Mouse (Mus musculus) G1E (cell line): ENCODE measurements around the gene Cdc42se2. TPM values are rescaled to one million over a fixed set of nuclear protein-coding genes. Genes with fewer than 3 reads are reported as not detected.

Experiments
- ATAC-seq: 2 replicates; pipeline ENCODE4 v1.8.0; 2016; ENCODE audit warnings: mild to moderate bottlenecking; ENCODE audit not compliant: insufficient number of reproducible peaks, poor library complexity, low FRiP score, severe bottlenecking; ENCODE audit errors: extremely low read depth
- DNase-seq: peaks from one replicate; pipeline ENCODE4 v3.0.0; 2012; ENCODE audit warnings: low spot score
- H3K27me3 ChIP-seq: 2 replicates; pipeline ENCODE4 v1.6.1; 2012; ENCODE audit warnings: mild to moderate bottlenecking, low read length, inconsistent platforms; ENCODE audit not compliant: insufficient read depth
- H3K36me3 ChIP-seq: replicated peaks from 2 replicates; pipeline ENCODE3; 2012; ENCODE audit warnings: mild to moderate bottlenecking, inconsistent platforms
- H3K4me1 ChIP-seq: 2 replicates; pipeline ENCODE4 v1.6.1; 2012; ENCODE audit warnings: low read depth, low read length, inconsistent platforms, mixed read lengths; ENCODE audit not compliant: insufficient read depth
- H3K4me3 ChIP-seq: 2 replicates; pipeline ENCODE4 v1.5.1; 2012; ENCODE audit warnings: low read depth, mild to moderate bottlenecking, inconsistent platforms, low read length, moderate library complexity, mixed read lengths
- H3K9me3 ChIP-seq: replicated peaks from 2 replicates; pipeline ENCODE4 v1.6.1; 2012; ENCODE audit warnings: inconsistent platforms
- CTCF ChIP-seq: IDR thresholded peaks from 2 replicates; pipeline ENCODE4 v1.5.1; 2012; ENCODE audit warnings: low read depth, low read length, inconsistent platforms, mixed read lengths
- GATA1 ChIP-seq: IDR thresholded peaks from 2 replicates; pipeline ENCODE4 v1.6.1; 2012; ENCODE audit warnings: borderline replicate concordance, low read length, inconsistent platforms, mixed read lengths
- GATA2 ChIP-seq: IDR thresholded peaks from 2 replicates; pipeline ENCODE4 v1.6.1; 2012; ENCODE audit warnings: low read depth, low read length, inconsistent platforms, borderline replicate concordance
- POLR2AphosphoS5 ChIP-seq: IDR thresholded peaks from 2 replicates; pipeline ENCODE4 v1.6.1; 2012; ENCODE audit warnings: low read depth, low read length, inconsistent platforms; ENCODE audit not compliant: insufficient replicate concordance
- TAL1 ChIP-seq: conservative IDR thresholded peaks from 2 replicates; pipeline ENCODE4 v1.6.1; 2012; ENCODE audit warnings: low read depth, low read length, inconsistent platforms, mixed read lengths
- polyA plus RNA-seq: library from polyadenylated mRNA; stranded (reverse); fragments of >175 nt; gene quantifications from 2 replicates; pipeline ENCODE4 v1.2.3, GENCODE M21; 2012
- total RNA-seq, 2 experiments: library from RNA; stranded (forward) in 1 of 2; stranded (reverse) in 1 of 2; fragments of 200-1000 nt in 1 of 2; fragments of >200 nt in 1 of 2; fragmentation: Nextera tagmentation in 1 of 2; gene quantifications; 2 replicates each; pipeline ENCODE4 v1.2.3; 2014 to 2017

The Cdc42se2 gene
- total and polyA plus RNA-seq, 3 experiments, result 5.0 to 32.9 (median 25.0) TPM

- ATAC-seq (no peak), DNase-seq (no peak)
- Histone ChIP-seq H3K4me3 (no peak overlapping the region), H3K36me3 (peaks cover 21% of the 10 kb centered on the region), H3K27me3 (no peaks in the 10 kb centered on the region), H3K4me1 (no peaks in the 10 kb centered on the region), H3K9me3 (no peaks in the 10 kb centered on the region)
- TF ChIP-seq POLR2AphosphoS5 (no peak), CTCF (no peak), GATA1 (no peak), TAL1 (no peak), GATA2 (no peak)
Observed at GRCm38 (mm10) chr11:54744231-54744630, 43.2 kb downstream of the Cdc42se2 start.

DNA sequence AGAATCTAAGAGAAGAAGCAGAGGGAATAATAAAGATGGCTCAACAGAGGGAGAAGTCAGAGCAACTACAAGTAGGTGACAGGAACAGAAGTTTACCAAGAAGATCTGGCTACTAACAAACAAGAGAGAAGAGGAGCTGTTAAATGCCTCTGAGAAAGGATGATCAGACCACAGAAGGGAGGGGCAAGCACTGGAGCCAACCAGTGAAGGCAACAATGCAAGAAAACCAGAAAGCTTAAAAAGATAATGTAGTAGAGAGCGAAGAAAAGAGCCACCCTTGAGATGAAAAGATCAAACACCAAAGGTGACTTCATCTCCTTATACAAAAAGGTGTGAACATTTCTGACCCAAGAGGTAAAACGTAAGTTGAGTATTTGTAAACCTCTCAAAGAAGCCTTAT, 46.1 kb downstream of the Cdc42se2 start:
- ATAC-seq (no peak), DNase-seq (no peak)
- TF ChIP-seq TAL1 (no peak), GATA1 (no peak), POLR2AphosphoS5 (no peak), GATA2 (no peak), CTCF (no peak)
- peaks cover 29% of the 10 kb centered on the region for H3K36me3 ChIP-seq
- H3K27me3 ChIP-seq, result no peaks in the 10 kb centered on the region
- no peak overlapping the region for H3K4me3 ChIP-seq
- no peaks in the 10 kb centered on the region for H3K9me3 ChIP-seq
- H3K4me1 ChIP-seq, result no peaks in the 10 kb centered on the region

DNA sequence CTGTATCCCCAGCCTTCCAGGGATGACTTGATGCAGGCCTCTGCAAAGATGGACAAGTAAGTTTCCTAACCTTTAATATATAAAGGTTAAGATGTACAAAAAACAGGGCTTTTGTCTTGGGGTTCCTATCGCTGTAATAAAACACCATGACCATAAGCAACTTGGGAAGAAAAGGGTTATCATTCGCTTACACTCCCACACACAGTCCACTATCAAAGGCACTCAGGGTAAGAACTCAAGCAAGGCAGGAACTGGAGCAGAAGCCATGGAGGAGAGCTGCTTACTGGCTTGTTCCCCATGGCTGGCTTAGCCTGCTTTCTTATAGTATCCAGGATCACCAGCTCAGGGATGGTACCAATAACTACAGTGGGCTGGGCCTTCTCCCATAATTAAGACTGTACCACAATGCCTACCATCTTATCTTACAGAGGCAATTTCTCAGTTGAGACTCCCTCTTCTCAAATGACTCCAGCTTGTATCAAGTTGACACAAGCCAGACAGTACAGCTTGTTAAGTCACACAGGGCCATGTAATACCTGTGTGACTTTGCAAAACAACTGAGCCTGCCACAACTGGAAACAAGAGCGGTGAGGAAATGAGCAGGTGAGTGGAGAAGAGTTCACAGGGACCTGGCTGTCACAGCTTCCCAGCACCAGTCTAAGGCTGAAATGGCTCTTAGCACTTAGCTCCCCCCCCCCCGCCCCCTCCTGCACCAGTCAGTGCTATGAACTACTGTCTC, 48.3 kb downstream of the Cdc42se2 start:
- H3K36me3 ChIP-seq, result peaks cover 40% of the 10 kb centered on the region
- no peaks in the 10 kb centered on the region for H3K4me1 ChIP-seq
- no peak for ATAC-seq
- H3K4me3 ChIP-seq, result no peak overlapping the region
- no peak for DNase-seq
- no peaks in the 10 kb centered on the region for H3K27me3 ChIP-seq
- no peaks in the 10 kb centered on the region for H3K9me3 ChIP-seq
- TF ChIP-seq GATA1 (no peak), TAL1 (no peak), POLR2AphosphoS5 (no peak), CTCF (no peak), GATA2 (no peak)

DNA sequence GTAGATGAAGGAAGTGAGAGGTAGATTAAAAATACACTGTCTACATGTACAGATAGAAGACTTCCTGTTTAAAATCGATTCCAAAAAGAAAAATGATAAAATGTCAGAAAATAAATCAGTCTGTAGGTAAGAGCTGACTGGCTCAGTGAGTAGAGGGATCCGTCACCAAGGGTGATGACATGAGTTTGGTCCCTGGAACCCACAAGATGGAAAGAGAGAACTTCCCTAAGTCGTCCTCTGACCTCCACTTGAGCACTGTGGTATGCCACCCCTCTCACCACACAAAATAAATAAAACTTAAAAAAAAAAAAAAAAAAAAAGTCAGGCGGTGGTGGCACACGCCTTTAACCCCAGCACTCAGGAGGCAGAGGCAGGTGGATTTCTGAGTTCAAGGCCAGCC, 50.6 kb downstream of the Cdc42se2 start:
- no peak for DNase-seq
- ATAC-seq, result no peak

GRCm38 (mm10) chr11:54735114-54735513, 52.4 kb downstream of the Cdc42se2 start:
- TF ChIP-seq GATA1, result no peak
- TF ChIP-seq TAL1, result no peak
- no peak for TF ChIP-seq POLR2AphosphoS5
- no peak for TF ChIP-seq CTCF
- TF ChIP-seq GATA2, result no peak
- Histone ChIP-seq H3K27me3 (no peaks in the 10 kb centered on the region), H3K4me3 (no peak overlapping the region), H3K36me3 (peaks cover 52% of the 10 kb centered on the region), H3K4me1 (peaks cover 9% of the 10 kb centered on the region), H3K9me3 (no peaks in the 10 kb centered on the region)
- DNase-seq (no peak), ATAC-seq (no peak)

More for the DNA sequence above, 50.6 kb downstream of the Cdc42se2 start:
- Histone ChIP-seq H3K9me3 (no peaks in the 10 kb centered on the region), H3K27me3 (no peaks in the 10 kb centered on the region), H3K4me3 (no peak overlapping the region), H3K36me3 (peaks cover 49% of the 10 kb centered on the region), H3K4me1 (peaks cover 2% of the 10 kb centered on the region)
- no peak for TF ChIP-seq GATA1

DNA sequence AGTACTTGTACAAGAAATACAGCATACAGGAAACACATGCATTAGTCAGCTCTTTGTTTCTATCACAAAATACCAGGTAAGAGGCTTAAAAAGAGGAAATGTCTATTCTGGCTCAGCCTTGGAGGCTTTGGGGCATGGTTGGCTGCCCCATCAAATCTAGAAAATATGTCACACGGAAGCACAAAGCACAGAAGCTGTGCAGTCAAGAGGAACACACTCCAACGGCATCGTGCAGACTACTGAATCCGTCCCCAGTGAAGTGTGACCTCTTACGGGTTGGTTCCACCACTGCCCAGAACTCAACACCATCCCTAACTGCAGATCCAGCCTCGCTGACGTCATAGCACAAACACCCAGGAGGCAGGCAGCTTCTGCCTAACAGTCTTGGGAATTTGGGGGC, 53.9 kb downstream of the Cdc42se2 start:
- ATAC-seq (no peak; the same call in 1 of the 2 replicates), DNase-seq (no peak)
- peaks cover 44% of the 10 kb centered on the region for H3K36me3 ChIP-seq
- peaks cover 9% of the 10 kb centered on the region for H3K4me1 ChIP-seq
- no peaks in the 10 kb centered on the region for H3K9me3 ChIP-seq
- no peak overlapping the region for H3K4me3 ChIP-seq
- no peaks in the 10 kb centered on the region for H3K27me3 ChIP-seq
- TF ChIP-seq GATA1 (no peak), TAL1 (no peak), GATA2 (no peak), CTCF (no peak), POLR2AphosphoS5 (no peak)

DNA sequence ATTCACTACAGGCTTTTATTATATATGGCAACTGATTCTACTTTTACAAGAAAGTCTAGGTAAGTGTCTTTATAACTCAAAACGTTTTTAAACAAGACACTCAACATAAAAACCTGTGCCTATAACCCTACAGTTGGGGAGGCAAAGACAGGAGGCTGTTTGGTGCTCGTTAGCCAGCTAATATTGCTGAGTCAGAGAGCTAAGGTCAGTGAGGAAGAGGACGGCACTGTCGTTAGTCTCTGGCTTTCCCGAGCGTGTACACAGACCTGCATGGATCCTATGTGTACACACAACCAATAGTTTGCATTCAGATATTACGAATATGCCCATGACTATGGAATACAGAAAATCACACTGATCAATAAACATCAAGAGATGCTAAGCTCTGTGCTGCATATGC, 56.1 kb downstream of the Cdc42se2 start:
- Histone ChIP-seq H3K4me1 (peaks cover 18% of the 10 kb centered on the region), H3K27me3 (no peaks in the 10 kb centered on the region)

More for the DNA sequence above, 56.1 kb downstream of the Cdc42se2 start:
- ATAC-seq (peak; percentile 54; the same call in 1 of the 2 replicates), DNase-seq (no peak)
- H3K36me3 ChIP-seq, result peaks cover 50% of the 10 kb centered on the region
- no peak for TF ChIP-seq POLR2AphosphoS5
- no peak for TF ChIP-seq GATA2
- no peak for TF ChIP-seq GATA1
- TF ChIP-seq CTCF, result no peak
- no peak for TF ChIP-seq TAL1
- no peaks in the 10 kb centered on the region for H3K9me3 ChIP-seq
- H3K4me3 ChIP-seq, result no peak overlapping the region
